Mouse (Mus musculus) kidney, adult 2 months (tissue): ENCODE results near the gene Scn5a.

Experiments used
- CTCF ChIP-seq: fragments of 200-500 bp; conservative IDR thresholded peaks from 2 replicates; pipeline ENCODE4 v1.5.1; 2011; ENCODE audit warnings: low read depth, mild to moderate bottlenecking, control low read depth, low read length, moderate library complexity, mixed read lengths; ENCODE audit not compliant: insufficient read depth, insufficient read length
- POLR2A ChIP-seq: fragments of 200-500 bp; IDR thresholded peaks from one replicate; pipeline ENCODE4 v1.6.1; 2011; ENCODE audit warnings: low read depth, low read length, control low read depth

DNA sequence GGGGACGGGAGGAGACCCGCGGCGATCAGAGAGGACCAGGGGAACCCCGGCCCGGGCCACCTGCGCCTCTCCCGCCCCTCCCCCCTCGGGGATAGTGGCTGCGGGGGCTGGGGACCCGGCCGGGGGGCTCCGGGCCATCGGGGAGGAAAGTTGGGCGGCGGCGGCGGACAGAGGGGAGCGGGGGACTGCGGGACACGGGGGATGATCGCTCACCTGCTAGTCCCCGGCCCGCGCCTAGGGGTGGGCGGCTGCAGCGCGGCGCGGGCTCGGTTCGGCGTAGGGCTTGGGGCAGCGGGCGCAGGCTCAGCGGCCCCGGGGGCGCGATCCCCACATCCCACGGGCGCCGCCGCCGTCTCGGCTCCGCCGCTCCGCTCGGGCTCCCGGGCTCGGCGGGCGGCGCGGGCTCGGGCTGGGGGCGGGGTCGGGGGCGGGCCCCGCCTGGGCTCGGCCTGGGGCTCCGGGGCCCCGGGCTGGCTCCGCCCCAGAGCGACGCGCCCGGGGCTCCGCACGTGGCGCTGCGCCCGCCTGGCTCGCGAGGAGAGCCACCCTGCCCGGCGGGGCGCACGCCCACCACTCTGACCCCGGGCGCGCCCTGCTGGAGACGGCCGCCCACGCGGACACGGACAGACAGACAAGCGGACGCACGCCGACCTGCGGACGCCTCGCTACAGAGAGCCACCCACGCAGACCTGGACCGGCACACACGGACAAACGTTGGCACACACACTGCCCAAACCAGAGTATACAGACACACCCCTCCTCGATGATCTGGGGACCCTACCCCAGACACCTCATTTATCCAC is at the start of gene Scn5a:
- TF ChIP-seq CTCF (no peak), POLR2A (no peak)
